14 mouse cellular contexts compared by ENCODE assay signal in the genomic region with DNA sequence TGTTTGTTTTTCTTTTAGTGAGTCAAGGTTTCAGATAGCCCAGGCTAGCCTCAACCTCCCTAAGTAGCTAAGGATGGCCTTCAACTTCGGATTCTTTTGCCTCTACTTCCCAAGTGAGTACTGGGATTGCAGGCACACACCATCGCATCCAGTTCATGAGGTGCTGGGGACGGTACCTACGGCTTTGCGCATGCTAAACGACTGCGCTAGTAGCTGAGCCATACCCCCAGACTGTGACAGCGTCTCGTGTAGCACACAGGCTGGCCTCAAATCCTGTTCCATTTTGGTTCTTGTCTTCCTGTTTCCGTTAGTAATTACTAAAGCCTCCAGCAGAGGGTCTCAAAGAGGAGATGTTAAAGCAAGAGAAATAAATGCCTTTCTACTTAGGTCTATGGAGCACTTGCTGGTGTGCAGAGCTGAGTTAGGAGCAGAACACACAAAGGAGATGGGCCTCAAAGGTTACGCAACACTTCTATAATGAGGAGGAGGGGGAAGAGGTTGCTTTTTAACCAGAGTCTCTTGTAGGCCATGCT.
A peak's percentile ranks its signal among the peaks of the same experiment; 100 is the strongest.
DNase-seq lines count a peak whose midpoint lies in the region; ATAC-seq and TF ChIP-seq lines count a peak whose summit lies in the region.
"Had no signal": no experiment of that assay in that cellular context is flagged by ENCODE, and none has a peak within 500 bp of the region (broad histone marks: within the 10 kb centered on the region; RNA-seq: fewer than 3 reads in every experiment).

No protein-coding gene starts in this region.

- WGBS in lung, postnatal 0 days: 75% methylated on average over 11 of the region's 11 CpGs
- 47% methylated on average over 11 of the region's 11 CpGs for WGBS in forebrain, embryonic 14.5 days
- 43% methylated on average over 11 of the region's 11 CpGs for WGBS in neural tube, embryonic 13.5 days

- H3K36me3 ChIP-seq in lung, postnatal 0 days (ENCODE audit: insufficient read depth, low read length): no peaks in the 10 kb centered on the region
- no peaks in the 10 kb centered on the region for H3K36me3 ChIP-seq in forebrain, embryonic 14.5 days (ENCODE audit: control insufficient read depth, insufficient read depth, low read length)
- H3K36me3 ChIP-seq in neural tube, embryonic 13.5 days: no peaks in the 10 kb centered on the region
- H3K36me3 ChIP-seq: liver, embryonic 13.5 days had no signal

- ATAC-seq in lung, postnatal 0 days: no peak
- no peak for ATAC-seq in forebrain, embryonic 14.5 days
- peak; percentile 25; the same call in 1 of the 2 replicates for ATAC-seq in neural tube, embryonic 13.5 days (ENCODE audit: low read depth)

- no peaks in the 10 kb centered on the region for H3K27me3 ChIP-seq in lung, postnatal 0 days (replicated peaks; ENCODE audit: insufficient read depth, low read length)
- no peaks in the 10 kb centered on the region for H3K27me3 ChIP-seq in forebrain, embryonic 14.5 days (replicated peaks; ENCODE audit: control insufficient read depth, insufficient read depth, low read length)
- H3K27me3 ChIP-seq in neural tube, embryonic 13.5 days: peaks cover 12% of the 10 kb centered on the region
- H3K27me3 ChIP-seq: liver, embryonic 13.5 days had no signal

- H3K4me1 ChIP-seq in lung, postnatal 0 days (ENCODE audit: insufficient read depth, low read depth, low read length): no peaks in the 10 kb centered on the region
- H3K4me1 ChIP-seq in forebrain, embryonic 14.5 days (ENCODE audit: control insufficient read depth, insufficient read depth, low read length): peaks cover 24% of the 10 kb centered on the region
- peaks cover 77% of the 10 kb centered on the region for H3K4me1 ChIP-seq in neural tube, embryonic 13.5 days (replicated peaks)

- TF ChIP-seq CTCF in gastrocnemius, adult 2 months (IDR thresholded peaks at IDR 0.05): peak; percentile 6; the same call in 1 of the 2 replicates
- peak; percentile 42; the same call in 1 of the 2 replicates for TF ChIP-seq CTCF in lung, postnatal 0 days (IDR thresholded peaks at IDR 0.05)

- TF ChIP-seq EP300 in lung, postnatal 0 days (IDR thresholded peaks at IDR 0.05): no peak

- H3K4me3 ChIP-seq in gastrocnemius, adult 2 months: no peak overlapping the region
- H3K4me3 ChIP-seq in lung, postnatal 0 days (ENCODE audit: low read depth, low read length): no peak overlapping the region
- H3K4me3 ChIP-seq in forebrain, embryonic 14.5 days (ENCODE audit: low read depth, low read length): no peak overlapping the region
- H3K4me3 ChIP-seq in neural tube, embryonic 13.5 days: no peak overlapping the region
- H3K4me3 ChIP-seq: liver, embryonic 13.5 days had no signal

- no peak overlapping the region for H3K27ac ChIP-seq in gastrocnemius, adult 2 months
- H3K27ac ChIP-seq in lung, postnatal 0 days (ENCODE audit: low read length): no peak overlapping the region
- H3K27ac ChIP-seq in forebrain, embryonic 14.5 days (ENCODE audit: low read depth, low read length): peak overlapping the region; percentile 63; the same call in 1 of the 2 replicates
- peak overlapping the region; percentile 69 for H3K27ac ChIP-seq in neural tube, embryonic 13.5 days (replicated peaks)
- H3K27ac ChIP-seq: liver, embryonic 13.5 days had no signal

- no peak overlapping the region for H3K4me2 ChIP-seq in lung, postnatal 0 days (replicated peaks; ENCODE audit: low read depth, low read length)
- H3K4me2 ChIP-seq in forebrain, embryonic 14.5 days (ENCODE audit: low read length): no peak overlapping the region
- H3K4me2 ChIP-seq in neural tube, embryonic 13.5 days: no peak overlapping the region
- H3K4me2 ChIP-seq: liver, embryonic 13.5 days had no signal

- intact Hi-C loops in gastrocnemius, adult 2 months (cut with DNase I): loop anchor here (2.0 kb wide), 1 partner anchor 37 kb away; no protein-coding TSS in a partner anchor
- intact Hi-C loops in gastrocnemius, postnatal 14 days (cut with DNase I; ENCODE audit: low total_unique reads): no loop called here

- H3K9me3 ChIP-seq in lung, postnatal 0 days (ENCODE audit: low read length): no peaks in the 10 kb centered on the region
- H3K9me3 ChIP-seq in forebrain, embryonic 14.5 days (replicated peaks; ENCODE audit: control insufficient read depth, low read length): no peaks in the 10 kb centered on the region
- H3K9me3 ChIP-seq in neural tube, embryonic 13.5 days: no peaks in the 10 kb centered on the region
- H3K9me3 ChIP-seq: liver, embryonic 13.5 days had no signal

- H3K9ac ChIP-seq in lung, postnatal 0 days (replicated peaks; ENCODE audit: low read depth): no peak overlapping the region
- H3K9ac ChIP-seq in forebrain, embryonic 14.5 days (ENCODE audit: low read length): no peak overlapping the region
- H3K9ac ChIP-seq in neural tube, embryonic 13.5 days: no peak overlapping the region
- H3K9ac ChIP-seq: liver, embryonic 13.5 days had no signal

- no peak for DNase-seq in gastrocnemius, adult 2 months
- no peak for DNase-seq in gastrocnemius, postnatal 14 days
- DNase-seq in lung, postnatal 0 days (ENCODE audit: low spot score): no peak
- no peak for DNase-seq in lung, postnatal 36 days
- peak; percentile 71 for DNase-seq in forebrain, embryonic 14.5 days (ENCODE audit: low spot score)
- DNase-seq in cerebellum, postnatal 25 days: no peak
- no peak for DNase-seq in natural killer cell, adult 2 months (ENCODE audit: low spot score in 2 of 2)
- DNase-seq: adrenal gland, postnatal 10 days; heart, adult 11 months; heart, postnatal 4 days; kidney, postnatal 14 days; liver, embryonic 13.5 days; thymus, postnatal 4 days had no signal

Comparison
In these comparisons a context has a peak if more than half of its experiments do, and no peak if none do; other contexts are left out.
1. H3K27ac ChIP-seq: peak in forebrain, embryonic 14.5 days (single experiment) and neural tube, embryonic 13.5 days (single experiment); none in gastrocnemius, adult 2 months (single experiment) and lung, postnatal 0 days (single experiment).